Mouse (Mus musculus): ENCODE results near the gene Kirrel.

Kirrel gene

GRCm38 (mm10) chr3:87168756-87169155 lies 5.8 kb downstream of the Kirrel start:
- DNase-seq (ENCODE audit: extremely low read depth, low read depth), result no peak

- DNase-seq (ENCODE audit: extremely low read depth, low read depth), result no peak
Measured at GRCm38 (mm10) chr3:87167621-87168020, 6.9 kb downstream of the Kirrel start.

GRCm38 (mm10) chr3:87165291-87165881 lies 9.2 kb downstream of the Kirrel start:
- no peak for DNase-seq (ENCODE audit: extremely low read depth, low read depth)

DNA sequence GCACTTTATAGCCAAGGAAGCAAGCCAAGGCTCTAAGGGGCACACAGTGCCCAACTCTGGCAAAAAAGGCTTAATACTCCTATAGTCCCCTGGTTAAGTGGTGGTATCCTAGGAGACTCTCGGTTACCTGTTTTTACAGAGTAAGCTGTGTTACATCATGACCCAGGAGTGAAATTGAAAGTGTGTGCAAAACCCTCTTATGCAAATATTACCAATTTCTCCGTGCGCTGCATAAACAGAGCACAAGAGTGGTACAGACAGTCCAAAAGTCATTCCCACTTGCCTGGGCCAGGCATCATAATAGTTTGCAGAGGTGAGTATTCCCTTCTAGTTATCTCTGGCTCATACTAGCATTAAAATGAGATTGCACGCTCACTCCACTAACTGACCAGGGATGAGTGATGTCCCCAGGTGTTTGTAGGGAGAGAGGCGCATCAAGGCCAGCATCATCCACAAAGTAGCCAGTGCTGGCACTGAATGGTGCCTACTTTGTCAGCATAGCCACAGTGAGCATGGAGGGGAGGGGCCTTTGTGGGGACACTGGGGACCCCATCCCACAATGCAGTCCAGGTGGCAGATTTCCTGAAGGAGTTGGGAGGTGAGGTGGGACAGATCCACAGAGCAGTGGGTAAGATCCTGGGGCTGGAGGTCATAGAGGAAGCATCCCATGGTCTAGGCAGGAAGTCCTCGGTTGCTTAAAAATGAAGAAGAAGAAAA lies 10.3 kb downstream of the Kirrel start:
- no peak for DNase-seq (ENCODE audit: extremely low read depth, low read depth)

GRCm38 (mm10) chr3:87163116-87163515 lies 11.4 kb downstream of the Kirrel start:
- DNase-seq (ENCODE audit: extremely low read depth, low read depth), result no peak

DNA sequence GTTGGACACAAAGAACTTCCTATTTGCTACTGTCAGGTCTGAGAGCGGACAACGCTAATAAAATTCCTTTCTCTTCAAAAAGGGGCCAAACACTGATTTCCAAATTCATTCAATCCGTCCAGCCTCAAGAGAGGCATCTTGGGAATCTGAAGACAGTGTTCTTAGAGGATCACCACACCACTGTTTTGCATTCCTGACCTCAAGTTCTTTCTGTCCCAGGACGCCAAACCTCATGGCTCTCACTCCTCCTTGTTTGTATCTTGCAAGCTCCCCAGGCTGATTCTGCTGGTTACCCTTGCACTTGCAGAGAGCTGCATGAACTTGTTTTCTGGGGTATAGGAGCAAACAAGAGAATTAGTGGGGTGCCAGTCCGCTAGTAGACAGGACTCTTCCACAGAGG lies 12.2 kb downstream of the Kirrel start:
- DNase-seq (ENCODE audit: extremely low read depth, low read depth), result no peak

GRCm38 (mm10) chr3:87161601-87162000 lies 12.9 kb downstream of the Kirrel start:
- DNase-seq (ENCODE audit: extremely low read depth, low read depth), result no peak

- DNase-seq (ENCODE audit: extremely low read depth, low read depth), result no peak
Measured at GRCm38 (mm10) chr3:87160819-87161509, 13.6 kb downstream of the Kirrel start.

- no peak for DNase-seq (ENCODE audit: extremely low read depth, low read depth)
Measured at GRCm38 (mm10) chr3:87159190-87159589, 15.4 kb downstream of the Kirrel start.

DNA sequence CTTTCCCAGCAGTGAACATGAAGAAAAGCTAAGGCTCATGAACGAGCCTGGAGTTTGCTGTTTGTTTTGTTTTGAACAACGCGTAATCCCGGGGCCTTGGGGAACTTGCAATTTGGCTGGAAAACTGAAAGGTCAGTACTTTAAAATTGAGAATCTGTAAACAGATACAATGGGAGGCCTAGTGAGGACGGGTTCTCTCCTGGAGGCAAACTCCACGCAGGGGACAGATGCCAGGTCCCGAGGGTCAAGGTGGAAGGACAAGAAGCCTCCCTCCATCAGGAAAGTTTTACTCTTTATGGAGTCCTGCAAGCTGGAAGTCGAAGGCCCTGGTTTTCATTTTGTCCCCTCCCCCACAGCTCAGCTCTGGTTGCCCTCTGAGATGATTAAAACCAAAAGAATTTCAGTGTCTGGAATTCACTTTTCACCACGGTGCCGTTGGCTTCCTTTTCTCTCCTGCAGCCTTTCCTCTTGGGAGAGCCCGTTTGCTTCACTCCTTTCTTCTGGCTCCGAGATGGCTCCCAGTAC lies 16.7 kb downstream of the Kirrel start:
- no peak for DNase-seq (ENCODE audit: extremely low read depth, low read depth)

GRCm38 (mm10) chr3:87157297-87157696 lies 17.2 kb downstream of the Kirrel start:
- no peak for DNase-seq (ENCODE audit: extremely low read depth, low read depth)

DNA sequence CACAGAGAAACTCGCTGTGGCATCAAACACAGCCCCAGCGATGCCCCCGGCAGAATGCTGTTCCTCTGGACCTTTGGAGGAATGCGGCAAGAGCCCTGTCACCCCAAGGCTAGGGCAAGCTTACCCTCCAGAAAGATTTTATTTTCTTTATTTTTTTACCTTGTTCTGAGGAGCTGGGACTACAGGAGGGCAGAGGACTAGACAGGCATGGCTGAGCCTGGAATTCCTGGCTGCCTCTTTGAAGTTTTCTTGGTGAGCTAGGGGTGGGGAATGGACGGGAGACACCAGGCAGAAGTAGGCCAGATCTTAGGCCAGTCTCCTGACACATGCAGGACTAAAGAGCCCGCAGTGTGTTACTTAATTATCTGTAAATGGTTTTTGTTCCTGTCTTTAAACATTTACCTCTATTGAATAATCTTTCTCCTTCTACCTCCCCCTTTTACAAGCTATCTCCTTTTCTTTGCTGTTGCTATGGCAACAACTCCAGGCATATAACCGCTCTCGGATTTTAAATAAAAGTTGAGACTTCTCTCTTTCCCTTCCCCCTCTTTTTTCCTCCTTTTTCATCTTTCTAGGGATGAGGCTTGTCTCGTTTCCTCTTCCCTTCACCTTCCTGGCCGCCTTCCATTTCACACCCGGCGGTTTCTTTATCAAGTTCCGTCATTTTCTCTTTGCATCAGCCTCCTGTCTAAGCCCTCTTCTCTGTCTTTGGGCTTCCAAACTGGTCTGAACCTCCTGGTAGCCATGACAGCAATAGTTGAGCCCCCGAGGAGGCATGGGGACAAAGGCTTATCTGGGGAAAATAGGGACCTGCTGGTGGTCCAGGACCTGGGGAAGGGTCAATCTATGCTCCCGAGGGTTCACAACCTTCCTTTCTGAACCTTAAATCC lies 19.9 kb downstream of the Kirrel start:
- no peak for DNase-seq (ENCODE audit: extremely low read depth, low read depth)

- DNase-seq (ENCODE audit: extremely low read depth, low read depth), result no peak
Measured at GRCm38 (mm10) chr3:87153038-87153437, 21.5 kb downstream of the Kirrel start.

DNA sequence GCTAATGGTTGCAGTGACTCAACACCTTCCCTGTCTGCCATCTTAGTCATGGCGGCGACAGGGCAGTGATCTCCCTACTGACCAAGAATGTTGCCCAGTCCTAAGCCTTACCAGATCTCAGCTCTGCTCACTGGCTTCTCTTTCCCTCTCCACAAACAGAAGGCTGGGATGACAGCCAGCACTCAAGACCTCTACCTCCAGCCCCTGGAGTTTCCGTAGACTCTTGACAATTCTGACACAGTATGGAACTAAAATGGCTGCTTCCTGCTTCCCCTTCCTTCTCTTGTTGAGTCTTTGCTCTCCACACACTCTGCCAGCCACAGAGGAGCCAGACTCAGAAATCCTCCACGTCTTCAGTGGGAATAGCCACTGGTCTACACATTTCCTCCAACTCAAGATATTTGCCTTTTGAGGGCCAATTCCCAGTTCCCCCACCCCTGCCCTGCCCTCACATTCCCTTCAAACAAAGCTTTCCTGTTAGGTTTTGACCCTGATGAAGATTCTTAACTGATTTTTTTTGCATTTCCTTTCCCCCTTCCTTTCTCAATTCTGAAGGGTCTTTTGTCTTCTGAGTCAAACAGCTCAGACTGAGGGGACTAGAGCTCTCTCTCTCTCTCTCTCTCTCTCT lies 22.3 kb downstream of the Kirrel start:
- no peak for DNase-seq (ENCODE audit: extremely low read depth, low read depth)

- peak; percentile 46 for DNase-seq (ENCODE audit: extremely low read depth, low read depth)
Measured at GRCm38 (mm10) chr3:87151294-87151826, 23.2 kb downstream of the Kirrel start.

DNA sequence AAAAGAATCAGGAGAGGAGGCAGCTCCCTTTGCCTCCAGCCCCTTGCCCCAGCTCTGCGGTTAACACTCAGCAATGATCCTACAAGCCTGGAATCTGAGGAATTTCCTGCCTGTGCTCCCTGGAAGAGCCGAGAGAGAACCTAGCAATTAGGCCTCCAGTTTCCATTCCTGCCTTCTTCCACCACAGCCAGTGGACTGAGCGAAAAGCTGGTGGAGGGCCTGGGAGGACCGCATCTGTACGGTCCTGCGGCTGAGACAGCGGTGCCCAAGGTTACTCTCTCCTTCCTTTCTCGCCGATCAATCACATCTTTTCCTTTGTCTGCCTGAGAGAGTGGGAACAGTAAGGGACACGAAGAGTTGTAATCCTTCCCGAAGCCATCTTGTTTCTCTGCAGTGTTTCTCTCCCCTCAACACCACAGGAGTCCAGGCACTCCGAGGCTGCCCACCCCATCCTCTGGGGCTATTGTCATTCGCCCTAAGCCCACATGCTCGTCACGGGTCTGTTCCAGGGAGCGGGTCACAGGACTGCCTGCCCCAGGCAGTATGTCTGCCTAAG lies 23.8 kb downstream of the Kirrel start:
- DNase-seq (ENCODE audit: extremely low read depth, low read depth), result no peak

DNA sequence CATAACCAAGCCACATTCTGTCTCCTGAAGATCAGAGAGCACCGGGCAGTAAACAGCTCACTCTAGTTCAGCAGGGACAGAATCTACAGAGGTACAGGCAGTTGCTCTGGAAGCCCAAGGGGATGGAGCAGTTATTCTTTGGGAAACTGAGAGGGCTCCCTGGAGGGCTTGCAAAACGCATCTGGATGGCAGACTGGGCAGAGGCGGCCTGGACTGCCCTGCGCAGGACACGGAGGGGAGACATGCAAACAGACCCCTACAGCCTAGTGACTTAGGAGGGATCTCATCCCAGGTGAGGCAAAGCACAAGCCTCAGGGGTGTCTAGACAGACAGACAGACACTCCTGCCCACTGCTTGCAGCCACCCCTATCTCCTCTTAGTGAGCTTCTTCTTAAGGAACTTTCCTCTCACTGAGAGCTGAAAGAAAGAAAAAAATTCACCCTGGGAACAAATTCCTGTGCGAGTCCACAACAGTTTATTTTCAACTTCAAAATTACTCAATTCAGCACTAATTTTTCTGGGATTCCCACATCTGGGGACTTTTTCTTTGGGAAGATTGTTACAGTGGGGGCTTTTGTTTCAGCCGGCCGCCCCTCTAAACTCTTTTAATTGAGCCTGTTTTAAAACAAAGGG lies 24.4 kb downstream of the Kirrel start:
- no peak for DNase-seq (ENCODE audit: extremely low read depth, low read depth)

DNA sequence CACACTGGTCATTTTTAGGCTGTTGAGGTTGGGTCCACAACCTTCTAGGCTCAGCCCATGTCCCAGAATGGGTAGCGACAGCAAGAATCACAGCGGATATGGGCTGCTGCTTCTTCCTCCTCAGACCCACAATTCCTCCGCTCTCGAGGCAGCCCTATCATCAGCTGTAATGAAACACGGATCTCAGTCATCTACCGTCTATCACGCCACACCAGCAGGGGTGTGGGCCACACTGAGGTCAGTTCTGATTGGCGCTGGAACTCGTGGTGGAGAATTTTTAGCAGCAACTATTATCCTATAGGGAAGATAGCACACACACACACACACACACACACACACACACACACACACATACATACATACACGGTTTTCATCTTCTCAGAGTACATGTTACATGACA lies 25.1 kb downstream of the Kirrel start:
- no peak for DNase-seq (ENCODE audit: extremely low read depth, low read depth)

DNA sequence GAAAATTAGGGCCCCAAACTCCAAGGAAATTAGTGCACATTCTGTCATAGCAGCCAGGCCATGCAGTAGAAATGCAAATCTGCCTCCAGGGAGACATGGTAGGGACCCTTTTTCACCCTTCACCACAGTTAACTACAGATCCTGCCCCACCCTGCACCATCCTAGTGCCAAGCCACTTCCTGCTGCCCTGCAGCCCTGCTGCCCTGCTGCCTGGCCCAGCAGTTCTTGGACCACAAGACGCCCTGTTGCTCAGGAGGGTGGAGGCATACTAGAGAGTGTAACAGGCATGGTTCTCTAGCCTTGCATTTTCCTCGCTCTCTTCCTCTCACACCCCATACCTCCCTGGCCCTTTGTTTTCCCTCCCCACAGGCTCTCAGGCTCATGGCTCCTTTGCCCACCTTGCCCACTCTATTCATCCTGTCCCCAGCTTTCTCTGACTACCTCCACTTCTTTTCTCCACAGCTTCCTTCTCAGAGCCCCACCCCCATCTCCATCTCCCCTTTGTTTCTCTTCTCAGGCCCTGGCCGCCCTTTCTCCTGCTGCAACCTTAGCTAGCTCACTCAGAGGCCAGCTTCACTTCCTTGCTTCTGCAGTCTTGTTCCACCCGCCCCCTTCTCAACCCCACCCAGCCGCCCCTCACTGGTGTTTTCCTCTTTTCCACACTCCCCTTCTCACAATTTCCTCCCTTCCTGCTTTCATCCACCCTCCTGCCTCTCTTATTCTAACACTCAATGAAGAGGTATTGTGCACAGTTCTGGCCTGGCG lies 29.9 kb downstream of the Kirrel start:
- no peak for DNase-seq (ENCODE audit: extremely low read depth, low read depth)
